Mouse (Mus musculus) A20 (cell line): ENCODE measurements around the gene Tnfsf8.

ENCODE experiments used
- DNase-seq: peaks from one replicate; pipeline ENCODE4 v3.0.0-alpha.2; 2011; ENCODE audit warnings: low read depth, low spot score

Gene Tnfsf8

GRCm38 (mm10) chr4:63842278-63842677, 18.9 kb downstream of the Tnfsf8 start:
- DNase-seq, result no peak

GRCm38 (mm10) chr4:63840457-63840856, 20.7 kb downstream of the Tnfsf8 start:
- peak; percentile 67 for DNase-seq

- DNase-seq, result no peak
Observed at GRCm38 (mm10) chr4:63823136-63823535, 38.0 kb downstream of the Tnfsf8 start.

- DNase-seq, result no peak
Observed at GRCm38 (mm10) chr4:63817505-63817904, 43.6 kb downstream of the Tnfsf8 start.

GRCm38 (mm10) chr4:63815668-63816067, 45.5 kb downstream of the Tnfsf8 start:
- peak; percentile 12 for DNase-seq

GRCm38 (mm10) chr4:63798083-63798482, 63.1 kb downstream of the Tnfsf8 start:
- DNase-seq, result no peak

GRCm38 (mm10) chr4:63796527-63796926, 64.6 kb downstream of the Tnfsf8 start:
- DNase-seq, result no peak

GRCm38 (mm10) chr4:63792328-63792727, 68.8 kb downstream of the Tnfsf8 start:
- no peak for DNase-seq

- DNase-seq, result no peak
Observed at GRCm38 (mm10) chr4:63785466-63785865, 75.7 kb downstream of the Tnfsf8 start.

GRCm38 (mm10) chr4:63783826-63784225, 77.3 kb downstream of the Tnfsf8 start:
- DNase-seq, result no peak

- peak; percentile 26 for DNase-seq
Observed at GRCm38 (mm10) chr4:63782970-63783613, 78.1 kb downstream of the Tnfsf8 start.
